Mouse (Mus musculus) neural tube, embryonic 15.5 days (tissue): Measurements from ENCODE around the gene Cdsn. TPM values are rescaled to one million over a fixed set of nuclear protein-coding genes. Genes with fewer than 3 reads are reported as not detected.
A peak's percentile ranks its signal among the peaks of the same experiment; 100 is the strongest.

Experiments used
- ATAC-seq: fragments of 200-750 bp; cut with Nextera tagmentation; 2 replicates; pipeline ENCODE4 v1.8.0; 2017; ENCODE audit warnings: mild to moderate bottlenecking, moderate TSS enrichment, moderate library complexity; ENCODE audit not compliant: low FRiP score
- H3K27ac ChIP-seq: fragments of 300-500 bp; sonication (generic); replicated peaks from 2 replicates; pipeline ENCODE4 v1.5.1; 2015; ENCODE audit warnings: mild to moderate bottlenecking, inconsistent platforms
- H3K27me3 ChIP-seq: fragments of 300-500 bp; sonication (generic); replicated peaks from 2 replicates; pipeline ENCODE4 v1.6.1; 2015; ENCODE audit warnings: inconsistent platforms
- H3K36me3 ChIP-seq: fragments of 300-500 bp; sonication (generic); 2 replicates; pipeline ENCODE4 v1.6.1; 2015; ENCODE audit warnings: inconsistent platforms
- H3K4me1 ChIP-seq: fragments of 300-500 bp; sonication (generic); 2 replicates; pipeline ENCODE4 v1.6.1; 2015; ENCODE audit warnings: inconsistent platforms
- H3K4me2 ChIP-seq: fragments of 300-500 bp; sonication (generic); 2 replicates; pipeline ENCODE4 v1.6.1; 2015; ENCODE audit warnings: inconsistent platforms, mild to moderate bottlenecking, moderate library complexity
- H3K4me3 ChIP-seq: fragments of 300-500 bp; sonication (generic); replicated peaks from 2 replicates; pipeline ENCODE4 v1.5.1; 2015; ENCODE audit warnings: mild to moderate bottlenecking, inconsistent platforms
- H3K9ac ChIP-seq: fragments of 300-500 bp; sonication (generic); replicated peaks from 2 replicates; pipeline ENCODE4 v1.6.1; 2015; ENCODE audit warnings: mild to moderate bottlenecking, inconsistent platforms
- H3K9me3 ChIP-seq: fragments of 300-500 bp; sonication (generic); replicated peaks from 2 replicates; pipeline ENCODE4 v1.6.1; 2016; ENCODE audit warnings: inconsistent platforms
- WGBS: fragments of 180-500 bp; shearing (Covaris S2); methylation state at CpG from one replicate; pipeline ENCODE4 v1.1.7; 2015; ENCODE audit warnings: mixed read lengths; 5-methylcytosine and 5-hydroxymethylcytosine counted together
- polyA plus RNA-seq: library from polyadenylated mRNA; unstranded; fragments of >200 nt; fragmentation: Nextera tagmentation; extraction: Ambion mirVana; gene quantifications from 2 replicates; pipeline ENCODE4 v1.2.1, GENCODE M21; 2015

The Cdsn gene
- polyA plus RNA-seq, 1 experiment from 2014 or later = 0.08 TPM

DNA sequence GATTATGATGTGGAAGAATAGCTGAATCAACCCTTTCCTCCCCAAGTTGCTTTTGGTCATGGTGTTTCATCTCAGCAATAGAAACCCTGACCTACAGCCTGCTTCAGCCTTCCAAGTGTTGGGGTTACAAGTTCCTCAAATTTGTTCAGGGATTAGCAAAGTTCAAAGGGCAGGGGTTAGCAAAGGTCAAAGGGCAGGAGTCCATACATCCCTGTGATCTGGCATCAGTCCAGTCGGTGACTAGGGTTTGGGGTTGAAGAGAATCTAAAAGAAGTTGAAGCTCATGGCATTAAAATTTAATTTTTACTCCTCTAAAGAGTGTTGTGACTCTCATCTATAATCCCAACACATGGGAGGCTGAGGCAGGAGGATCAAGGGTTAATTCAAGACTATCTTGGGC lies 13.5 kb upstream of the Cdsn start:
- Histone ChIP-seq H3K9me3 (no peaks in the 10 kb centered on the region), H3K4me2 (no peak overlapping the region), H3K4me1 (peaks cover 6% of the 10 kb centered on the region; the same call in 1 of the 2 replicates), H3K4me3 (no peak overlapping the region), H3K27ac (no peak overlapping the region), H3K36me3 (no peaks in the 10 kb centered on the region), H3K27me3 (no peaks in the 10 kb centered on the region), H3K9ac (no peak overlapping the region)
- 88% methylated on average over 1 of the region's 1 CpGs for WGBS
- no peak for ATAC-seq

- H3K4me2 ChIP-seq = no peak overlapping the region
- H3K4me1 ChIP-seq = peaks cover 7% of the 10 kb centered on the region; the same call in 1 of the 2 replicates
- H3K27me3 ChIP-seq = no peaks in the 10 kb centered on the region
- no peak for ATAC-seq
- WGBS = 53% methylated on average over 10 of the region's 10 CpGs
- H3K9me3 ChIP-seq = no peaks in the 10 kb centered on the region
- H3K9ac ChIP-seq = no peak overlapping the region
- no peak overlapping the region for H3K4me3 ChIP-seq
- no peaks in the 10 kb centered on the region for H3K36me3 ChIP-seq
- no peak overlapping the region for H3K27ac ChIP-seq
Observed at GRCm38 (mm10) chr17:35539540-35539939, 12.4 kb upstream of the Cdsn start.

GRCm38 (mm10) chr17:35542761-35543411 lies 9.0 kb upstream of the Cdsn start:
- ATAC-seq = no peak
- H3K4me1 ChIP-seq = peaks cover 13% of the 10 kb centered on the region
- no peak overlapping the region for H3K9ac ChIP-seq
- no peaks in the 10 kb centered on the region for H3K9me3 ChIP-seq
- H3K4me2 ChIP-seq = peak overlapping the region; percentile 11
- H3K4me3 ChIP-seq = no peak overlapping the region
- 80% methylated on average over 15 of the region's 15 CpGs for WGBS
- no peak overlapping the region for H3K27ac ChIP-seq
- no peaks in the 10 kb centered on the region for H3K27me3 ChIP-seq
- no peaks in the 10 kb centered on the region for H3K36me3 ChIP-seq

- H3K27ac ChIP-seq = no peak overlapping the region
- 17% methylated on average over 14 of the region's 14 CpGs for WGBS
- H3K27me3 ChIP-seq = no peaks in the 10 kb centered on the region
- H3K4me2 ChIP-seq = peak overlapping the region; percentile 11
- no peaks in the 10 kb centered on the region for H3K36me3 ChIP-seq
- H3K4me3 ChIP-seq = no peak overlapping the region
- no peak overlapping the region for H3K9ac ChIP-seq
- ATAC-seq = no peak
- peaks cover 13% of the 10 kb centered on the region for H3K4me1 ChIP-seq
- no peaks in the 10 kb centered on the region for H3K9me3 ChIP-seq
Observed at GRCm38 (mm10) chr17:35543412-35543861, 8.5 kb upstream of the Cdsn start.

DNA sequence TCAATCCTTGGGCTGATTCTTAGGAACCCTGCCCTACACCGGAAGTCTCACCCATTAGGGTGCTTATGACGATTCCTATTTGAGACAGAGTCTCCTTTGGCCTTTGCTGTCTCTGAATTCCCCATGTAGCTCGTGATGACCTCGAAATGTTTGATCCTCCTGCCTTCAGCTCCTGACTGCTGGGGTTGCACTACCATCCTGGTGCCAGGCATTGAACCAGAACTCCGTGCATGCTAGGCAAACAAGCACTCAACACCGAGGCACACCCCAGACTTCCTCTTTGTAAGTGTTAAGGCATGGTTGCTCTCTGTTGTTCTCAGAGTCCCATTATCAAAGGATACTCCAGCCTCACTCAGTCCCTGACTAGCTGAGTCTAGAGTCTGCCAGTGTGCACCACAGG lies 7.9 kb upstream of the Cdsn start:
- no peak overlapping the region for H3K27ac ChIP-seq
- ATAC-seq = no peak
- H3K4me3 ChIP-seq = no peak overlapping the region
- H3K9ac ChIP-seq = no peak overlapping the region
- H3K4me1 ChIP-seq = peaks cover 13% of the 10 kb centered on the region
- H3K9me3 ChIP-seq = no peaks in the 10 kb centered on the region
- H3K36me3 ChIP-seq = no peaks in the 10 kb centered on the region
- WGBS = 83% methylated on average over 6 of the region's 6 CpGs
- H3K27me3 ChIP-seq = no peaks in the 10 kb centered on the region
- no peak overlapping the region for H3K4me2 ChIP-seq

DNA sequence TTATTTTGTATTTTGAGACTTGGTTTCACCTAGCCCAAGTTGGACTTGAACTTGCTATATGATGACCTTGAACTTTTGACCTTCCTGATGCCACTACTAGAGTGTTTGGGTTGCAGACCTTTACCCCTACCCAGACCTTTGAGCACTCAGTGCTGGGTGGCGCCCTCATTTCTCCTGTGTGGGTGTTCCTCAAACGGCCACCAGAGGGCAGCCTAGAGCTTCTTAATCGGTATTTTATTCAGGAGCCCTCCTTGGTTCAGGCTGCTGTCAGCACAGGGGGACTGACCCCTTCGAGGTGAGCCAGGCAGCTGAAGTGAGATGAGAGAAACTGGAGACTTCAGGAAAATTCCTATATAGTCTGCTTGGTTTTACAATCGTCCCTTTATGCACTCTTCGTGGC lies 7.2 kb upstream of the Cdsn start:
- Histone ChIP-seq H3K9me3 (no peaks in the 10 kb centered on the region), H3K27me3 (no peaks in the 10 kb centered on the region), H3K36me3 (no peaks in the 10 kb centered on the region), H3K4me2 (no peak overlapping the region), H3K4me3 (no peak overlapping the region), H3K27ac (no peak overlapping the region), H3K4me1 (peaks cover 13% of the 10 kb centered on the region), H3K9ac (no peak overlapping the region)
- 28% methylated on average over 6 of the region's 6 CpGs for WGBS
- peak; percentile 54; the same call in 1 of the 2 replicates for ATAC-seq

DNA sequence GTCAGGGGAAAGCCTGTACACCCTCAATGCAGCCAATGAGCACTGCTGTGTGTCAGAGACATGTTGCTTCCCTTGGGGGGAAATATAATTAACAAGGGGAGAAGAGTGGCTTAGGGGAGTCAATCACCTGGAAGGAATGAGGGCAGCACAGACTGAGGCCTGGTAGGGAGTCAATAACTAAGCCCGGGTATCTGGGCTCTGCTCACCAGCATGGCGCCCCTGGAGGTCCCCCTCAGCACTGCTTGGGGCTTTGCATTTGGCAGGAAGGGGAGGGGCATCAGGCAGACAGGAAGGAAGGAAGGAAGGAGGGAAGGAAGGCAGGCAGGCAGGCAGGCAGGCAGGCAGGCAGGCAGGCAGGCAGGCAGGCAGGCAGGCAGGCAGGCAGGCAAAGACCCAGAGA lies 4.5 kb upstream of the Cdsn start:
- no peaks in the 10 kb centered on the region for H3K27me3 ChIP-seq
- no peak overlapping the region for H3K4me3 ChIP-seq
- 58% methylated on average over 2 of the region's 2 CpGs for WGBS
- no peaks in the 10 kb centered on the region for H3K36me3 ChIP-seq
- no peak for ATAC-seq
- H3K27ac ChIP-seq = no peak overlapping the region
- H3K9me3 ChIP-seq = no peaks in the 10 kb centered on the region
- peaks cover 13% of the 10 kb centered on the region for H3K4me1 ChIP-seq
- H3K4me2 ChIP-seq = no peak overlapping the region
- no peak overlapping the region for H3K9ac ChIP-seq

- Histone ChIP-seq H3K27me3 (no peaks in the 10 kb centered on the region), H3K9me3 (no peaks in the 10 kb centered on the region), H3K4me3 (no peak overlapping the region), H3K27ac (no peak overlapping the region), H3K36me3 (no peaks in the 10 kb centered on the region), H3K9ac (no peak overlapping the region), H3K4me2 (no peak overlapping the region), H3K4me1 (peaks cover 6% of the 10 kb centered on the region; the same call in 1 of the 2 replicates)
- no peak for ATAC-seq
- 19% methylated on average over 5 of the region's 5 CpGs for WGBS
Observed at GRCm38 (mm10) chr17:35548636-35549035, 3.3 kb upstream of the Cdsn start.

- peak overlapping the region; percentile 64 for H3K27ac ChIP-seq
- no peaks in the 10 kb centered on the region for H3K36me3 ChIP-seq
- no peaks in the 10 kb centered on the region for H3K9me3 ChIP-seq
- no peak for ATAC-seq
- H3K9ac ChIP-seq = no peak overlapping the region
- H3K4me1 ChIP-seq = peaks cover 6% of the 10 kb centered on the region; the same call in 1 of the 2 replicates
- H3K4me2 ChIP-seq = peak overlapping the region; percentile 19; the same call in 1 of the 2 replicates
- H3K4me3 ChIP-seq = no peak overlapping the region
- WGBS = 54% methylated on average over 15 of the region's 15 CpGs
- no peaks in the 10 kb centered on the region for H3K27me3 ChIP-seq
Observed at GRCm38 (mm10) chr17:35549437-35550142, 2.3 kb upstream of the Cdsn start.

- Histone ChIP-seq H3K4me3 (no peak overlapping the region), H3K4me2 (no peak overlapping the region), H3K9ac (no peak overlapping the region), H3K9me3 (no peaks in the 10 kb centered on the region), H3K36me3 (no peaks in the 10 kb centered on the region), H3K27ac (peak overlapping the region; percentile 64; the same call in 1 of the 2 replicates), H3K4me1 (peaks cover 6% of the 10 kb centered on the region; the same call in 1 of the 2 replicates), H3K27me3 (no peaks in the 10 kb centered on the region)
- 96% methylated on average over 4 of the region's 4 CpGs for WGBS
- no peak for ATAC-seq
Observed at GRCm38 (mm10) chr17:35550143-35550494, 1.8 kb upstream of the Cdsn start.

DNA sequence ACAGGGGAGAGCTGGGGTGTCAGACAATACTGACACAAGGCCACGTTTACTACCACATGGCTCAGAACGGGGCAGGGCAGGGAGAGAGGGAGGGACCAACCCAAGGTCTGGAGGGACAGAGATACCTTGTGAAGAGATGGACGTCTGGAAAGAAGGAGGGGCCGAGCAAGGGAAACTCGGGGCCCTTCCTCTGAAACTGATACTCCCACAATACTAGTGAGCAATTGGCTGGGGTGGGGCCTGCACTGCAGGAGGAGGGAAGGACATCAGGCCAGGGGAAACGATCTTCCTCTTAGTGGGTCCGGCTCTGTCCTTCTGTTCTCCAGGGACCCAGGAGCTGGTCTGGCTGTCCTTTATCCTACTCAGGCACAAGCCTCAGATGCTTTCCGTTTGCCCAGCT lies 1.1 kb upstream of the Cdsn start:
- Histone ChIP-seq H3K9ac (no peak overlapping the region), H3K9me3 (no peaks in the 10 kb centered on the region), H3K27ac (no peak overlapping the region), H3K36me3 (no peaks in the 10 kb centered on the region), H3K4me3 (no peak overlapping the region), H3K4me1 (peaks cover 6% of the 10 kb centered on the region; the same call in 1 of the 2 replicates), H3K4me2 (no peak overlapping the region), H3K27me3 (no peaks in the 10 kb centered on the region)
- WGBS = 61% methylated on average over 8 of the region's 8 CpGs
- no peak for ATAC-seq

DNA sequence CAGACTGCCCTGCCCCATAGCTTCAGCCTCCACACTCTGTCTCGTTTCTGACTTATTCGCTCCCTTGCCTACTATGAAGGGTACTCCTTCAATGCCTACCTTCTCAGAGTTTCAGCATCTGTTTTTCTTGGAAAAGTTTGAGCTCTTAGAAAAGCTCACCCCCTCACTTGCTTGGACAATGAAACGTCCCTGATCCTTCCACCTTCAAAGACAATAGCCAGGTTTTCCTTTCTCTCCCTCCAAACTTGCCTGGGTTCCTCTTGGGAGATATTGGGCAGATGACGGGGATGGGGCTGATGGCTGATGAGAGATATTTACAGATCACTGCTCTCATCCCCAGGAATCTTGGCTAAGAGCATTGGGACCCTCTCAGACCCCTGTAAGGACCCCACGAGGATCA lies 2.4 kb downstream of the Cdsn start:
- Histone ChIP-seq H3K27me3 (no peaks in the 10 kb centered on the region), H3K9ac (no peak overlapping the region), H3K36me3 (no peaks in the 10 kb centered on the region), H3K4me3 (no peak overlapping the region), H3K4me1 (no peaks in the 10 kb centered on the region), H3K9me3 (no peaks in the 10 kb centered on the region), H3K27ac (no peak overlapping the region), H3K4me2 (no peak overlapping the region)
- 87% methylated on average over 5 of the region's 5 CpGs for WGBS
- ATAC-seq = no peak
